Mouse (Mus musculus) neural tube, embryonic 12.5 days (tissue): ENCODE results near the gene Asb16. TPM values are rescaled to one million over a fixed set of nuclear protein-coding genes. Genes with fewer than 3 reads are reported as not detected.

ENCODE experiments used
- ATAC-seq: fragments of 200-750 bp; cut with Nextera tagmentation; 2 replicates; pipeline ENCODE4 v1.8.0; 2017; ENCODE audit warnings: low read depth, mild to moderate bottlenecking, moderate TSS enrichment, moderate library complexity; ENCODE audit not compliant: low FRiP score
- H3K27ac ChIP-seq: fragments of 300-500 bp; sonication (generic); 2 replicates; pipeline ENCODE4 v1.5.1; 2016
- H3K27me3 ChIP-seq: fragments of 300-500 bp; sonication (generic); replicated peaks from 2 replicates; pipeline ENCODE4 v1.6.1; 2016; ENCODE audit warnings: mild to moderate bottlenecking
- H3K36me3 ChIP-seq: fragments of 300-500 bp; sonication (generic); 2 replicates; pipeline ENCODE4 v1.6.1; 2016; ENCODE audit warnings: mild to moderate bottlenecking
- H3K4me1 ChIP-seq: fragments of 300-500 bp; sonication (generic); 2 replicates; pipeline ENCODE4 v1.6.1; 2016
- H3K4me2 ChIP-seq: fragments of 300-500 bp; sonication (generic); replicated peaks from 2 replicates; pipeline ENCODE4 v1.6.1; 2016; ENCODE audit warnings: mild to moderate bottlenecking
- H3K4me3 ChIP-seq: fragments of 300-500 bp; sonication (generic); 2 replicates; pipeline ENCODE4 v1.5.1; 2016
- H3K9ac ChIP-seq: fragments of 300-500 bp; sonication (generic); 2 replicates; pipeline ENCODE4 v1.6.1; 2016; ENCODE audit warnings: mild to moderate bottlenecking
- H3K9me3 ChIP-seq: fragments of 300-500 bp; sonication (generic); 2 replicates; pipeline ENCODE4 v1.6.1; 2016; ENCODE audit warnings: mild to moderate bottlenecking
- WGBS: fragments of 180-500 bp; shearing (Covaris S2); methylation state at CpG from one replicate; pipeline ENCODE4 v1.1.7; 2016; 5-methylcytosine and 5-hydroxymethylcytosine counted together
- polyA plus RNA-seq: library from polyadenylated mRNA; unstranded; fragments of >200 nt; fragmentation: Nextera tagmentation; extraction: Ambion mirVana; gene quantifications from 2 replicates; pipeline ENCODE4 v1.2.1, GENCODE M21; 2016

The Asb16 gene
- polyA plus RNA-seq, 1 experiment from 2014 or later: not detected

GRCm38 (mm10) chr11:102317298-102317900, 48.9 kb downstream of the Asb16 start:
- H3K9ac ChIP-seq: peak overlapping the region; percentile 100
- H3K9me3 ChIP-seq: no peaks in the 10 kb centered on the region
- peak; percentile 14; the same call in 1 of the 2 replicates for ATAC-seq
- H3K4me2 ChIP-seq: peak overlapping the region; percentile 72
- peaks cover 24% of the 10 kb centered on the region for H3K4me1 ChIP-seq
- H3K27ac ChIP-seq: peak overlapping the region; percentile 99
- H3K36me3 ChIP-seq: peaks cover 23% of the 10 kb centered on the region
- WGBS: 1% methylated on average over 75 of the region's 87 CpGs
- H3K4me3 ChIP-seq: peak overlapping the region; percentile 100
- H3K27me3 ChIP-seq: no peaks in the 10 kb centered on the region

- Histone ChIP-seq H3K4me2 (peak overlapping the region; percentile 72), H3K27ac (peak overlapping the region; percentile 99), H3K4me3 (peak overlapping the region; percentile 100), H3K27me3 (no peaks in the 10 kb centered on the region), H3K4me1 (peaks cover 24% of the 10 kb centered on the region), H3K9me3 (no peaks in the 10 kb centered on the region), H3K9ac (peak overlapping the region; percentile 100), H3K36me3 (peaks cover 17% of the 10 kb centered on the region)
- peak; percentile 46 for ATAC-seq
- WGBS: under 1% methylated on average over 64 of the region's 77 CpGs
These were observed 49.5 kb downstream of the Asb16 start for GRCm38 (mm10) chr11:102317901-102318575.

GRCm38 (mm10) chr11:102318576-102319409, 50.2 kb downstream of the Asb16 start:
- Histone ChIP-seq H3K4me1 (peaks cover 24% of the 10 kb centered on the region), H3K9me3 (no peaks in the 10 kb centered on the region), H3K36me3 (peaks cover 9% of the 10 kb centered on the region), H3K9ac (peak overlapping the region; percentile 100), H3K4me3 (peak overlapping the region; percentile 100), H3K27ac (peak overlapping the region; percentile 99), H3K4me2 (peak overlapping the region; percentile 72), H3K27me3 (no peaks in the 10 kb centered on the region)
- under 1% methylated on average over 73 of the region's 84 CpGs for WGBS
- ATAC-seq: no peak

- no peaks in the 10 kb centered on the region for H3K9me3 ChIP-seq
- peak within 1 kb of the TSS; percentile 72 for H3K4me2 ChIP-seq
- peak within 1 kb of the TSS; percentile 99 for H3K27ac ChIP-seq
- H3K9ac ChIP-seq: peak within 1 kb of the TSS; percentile 100
- no peaks in the 10 kb centered on the region for H3K27me3 ChIP-seq
- H3K4me3 ChIP-seq: peak within 1 kb of the TSS; percentile 100
- H3K36me3 ChIP-seq: peaks cover 3% of the 10 kb centered on the region
- under 1% methylated on average over 25 of the region's 25 CpGs for WGBS
- peaks cover 24% of the 10 kb centered on the region for H3K4me1 ChIP-seq
- no peak for ATAC-seq
These were observed 50.9 kb downstream of the Asb16 start, which contains the start of gene Ubtf for GRCm38 (mm10) chr11:102319410-102319792. Ubtf (minus strand) TSS chr11:102319742.

- under 1% methylated on average over 38 of the region's 38 CpGs for WGBS
- Histone ChIP-seq H3K9me3 (no peaks in the 10 kb centered on the region), H3K27ac (peak overlapping the region; percentile 99), H3K4me3 (peak overlapping the region; percentile 100), H3K9ac (peak overlapping the region; percentile 100), H3K4me2 (peak overlapping the region; percentile 72), H3K27me3 (no peaks in the 10 kb centered on the region), H3K36me3 (no peaks in the 10 kb centered on the region), H3K4me1 (peaks cover 24% of the 10 kb centered on the region)
- ATAC-seq: 0 out of 2 replicates have a peak, but pooled peaks have one; percentile 23
These were observed 51.6 kb downstream of the Asb16 start for GRCm38 (mm10) chr11:102319941-102320685.

- Histone ChIP-seq H3K9me3 (no peaks in the 10 kb centered on the region), H3K36me3 (no peaks in the 10 kb centered on the region), H3K27ac (peak overlapping the region; percentile 99), H3K27me3 (no peaks in the 10 kb centered on the region), H3K4me3 (peak overlapping the region; percentile 100), H3K4me2 (peak overlapping the region; percentile 72), H3K9ac (peak overlapping the region; percentile 100), H3K4me1 (peaks cover 18% of the 10 kb centered on the region)
- no peak for ATAC-seq
- WGBS: 17% methylated on average over 10 of the region's 10 CpGs
These were observed 52.1 kb downstream of the Asb16 start for GRCm38 (mm10) chr11:102320686-102321005.

GRCm38 (mm10) chr11:102321931-102322330, 53.4 kb downstream of the Asb16 start:
- Histone ChIP-seq H3K4me3 (no peak overlapping the region), H3K9me3 (no peaks in the 10 kb centered on the region), H3K4me1 (peaks cover 10% of the 10 kb centered on the region), H3K4me2 (no peak overlapping the region), H3K36me3 (no peaks in the 10 kb centered on the region), H3K27ac (no peak overlapping the region), H3K9ac (no peak overlapping the region), H3K27me3 (no peaks in the 10 kb centered on the region)
- no peak for ATAC-seq
- 76% methylated on average over 6 of the region's 6 CpGs for WGBS

GRCm38 (mm10) chr11:102323516-102323915, 55.0 kb downstream of the Asb16 start:
- Histone ChIP-seq H3K36me3 (no peaks in the 10 kb centered on the region), H3K9me3 (no peaks in the 10 kb centered on the region), H3K27ac (no peak overlapping the region), H3K27me3 (no peaks in the 10 kb centered on the region), H3K4me3 (no peak overlapping the region), H3K4me2 (no peak overlapping the region), H3K4me1 (peaks cover 10% of the 10 kb centered on the region), H3K9ac (no peak overlapping the region)
- 77% methylated on average over 1 of the region's 1 CpGs for WGBS
- no peak for ATAC-seq

- Histone ChIP-seq H3K4me1 (no peaks in the 10 kb centered on the region; the same call in 1 of the 2 replicates), H3K9ac (no peak overlapping the region), H3K9me3 (no peaks in the 10 kb centered on the region), H3K4me3 (no peak overlapping the region), H3K36me3 (no peaks in the 10 kb centered on the region), H3K4me2 (no peak overlapping the region), H3K27ac (no peak overlapping the region), H3K27me3 (no peaks in the 10 kb centered on the region)
- WGBS: 68% methylated on average over 5 of the region's 5 CpGs
- ATAC-seq: no peak
These were observed 58.7 kb downstream of the Asb16 start for GRCm38 (mm10) chr11:102327250-102327649.

GRCm38 (mm10) chr11:102327839-102328238, 59.3 kb downstream of the Asb16 start:
- no peaks in the 10 kb centered on the region for H3K9me3 ChIP-seq
- no peaks in the 10 kb centered on the region for H3K4me1 ChIP-seq
- H3K4me3 ChIP-seq: no peak overlapping the region
- no peaks in the 10 kb centered on the region for H3K36me3 ChIP-seq
- H3K27ac ChIP-seq: no peak overlapping the region
- no peak overlapping the region for H3K4me2 ChIP-seq
- H3K27me3 ChIP-seq: no peaks in the 10 kb centered on the region
- WGBS: 89% methylated on average over 7 of the region's 7 CpGs
- H3K9ac ChIP-seq: no peak overlapping the region
- no peak for ATAC-seq
